22 mouse cellular contexts compared by ENCODE assay signal in the genomic region with DNA sequence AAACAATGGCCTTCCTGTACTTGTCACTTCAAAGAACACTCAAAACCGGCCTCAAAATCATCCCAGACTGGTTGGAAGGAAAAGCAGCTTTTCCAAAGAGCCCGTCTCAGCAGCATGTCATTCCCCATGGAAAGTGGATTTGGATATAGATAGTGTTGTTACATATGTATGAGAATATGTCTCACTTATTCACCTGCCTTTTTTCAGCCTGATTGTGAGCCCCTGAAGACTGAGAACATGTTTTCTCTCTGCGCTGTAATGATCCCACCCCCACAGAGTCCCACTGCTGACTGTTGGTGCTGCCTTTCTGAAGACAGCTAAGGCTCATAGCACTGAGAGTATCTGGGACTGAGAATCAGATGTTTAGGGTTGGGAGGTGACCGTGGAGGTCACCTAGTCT.
DNase-seq lines count a peak whose midpoint lies in the region; ATAC-seq and TF ChIP-seq lines count a peak whose summit lies in the region.
"Had no signal": no experiment of that assay in that cellular context is flagged by ENCODE, and none has a peak within 500 bp of the region (broad histone marks: within the 10 kb centered on the region; RNA-seq: fewer than 3 reads in every experiment).

No protein-coding gene starts in this region.

- no peaks in the 10 kb centered on the region for H3K9me3 ChIP-seq in forebrain, embryonic 15.5 days
- H3K9me3 ChIP-seq in forebrain, embryonic 11.5 days (ENCODE audit: control insufficient read depth, low read length): no peaks in the 10 kb centered on the region
- H3K9me3 ChIP-seq: embryonic facial prominence, embryonic 15.5 days; heart, embryonic 12.5 days; hindbrain, embryonic 10.5 days; hindbrain, embryonic 15.5 days had no signal

- peak; percentile 69 for ATAC-seq in forebrain, embryonic 15.5 days (replicated peaks)
- no peak for ATAC-seq in forebrain, embryonic 11.5 days (replicated peaks; ENCODE audit: low FRiP score)
- ATAC-seq in megakaryocyte-erythroid progenitor cell, adult 5-6 weeks (replicated peaks; ENCODE audit: low FRiP score, low TSS enrichment, poor library complexity, severe bottlenecking): no peak
- ATAC-seq: activated CD4-positive, CD25-positive, alpha-beta regulatory T cell, adult 4 months; intestine, embryonic 16.5 days; Patski had no signal

- no peaks in the 10 kb centered on the region for H3K27me3 ChIP-seq in forebrain, embryonic 15.5 days
- no peaks in the 10 kb centered on the region for H3K27me3 ChIP-seq in forebrain, embryonic 11.5 days (ENCODE audit: control insufficient read depth, insufficient read depth, low read length)
- H3K27me3 ChIP-seq: CH12.LX; embryonic facial prominence, embryonic 15.5 days; heart, embryonic 12.5 days; hindbrain, embryonic 15.5 days had no signal

- no peak overlapping the region for H3K9ac ChIP-seq in forebrain, embryonic 15.5 days (replicated peaks)
- H3K9ac ChIP-seq in forebrain, embryonic 11.5 days (ENCODE audit: low read length): no peak overlapping the region
- H3K9ac ChIP-seq: embryonic facial prominence, embryonic 15.5 days; heart, embryonic 12.5 days; hindbrain, embryonic 15.5 days had no signal

- TF ChIP-seq CTCF in cortical plate, adult 2 months (IDR thresholded peaks at IDR 0.05; ENCODE audit: extremely low read depth, insufficient read depth, low read length): no peak

- WGBS in forebrain, embryonic 15.5 days: 69% methylated on average over 4 of the region's 4 CpGs
- 78% methylated on average over 4 of the region's 4 CpGs for WGBS in forebrain, embryonic 11.5 days

- no peak for TF ChIP-seq POLR2A in cortical plate, adult 2 months (IDR thresholded peaks at IDR 0.05; ENCODE audit: extremely low read depth, insufficient read depth, low read length)

- peak overlapping the region; percentile 49; the same call in 1 of the 2 replicates for H3K27ac ChIP-seq in forebrain, embryonic 15.5 days (replicated peaks)
- H3K27ac ChIP-seq in forebrain, embryonic 11.5 days (ENCODE audit: low read depth, low read length): no peak overlapping the region
- peak overlapping the region; percentile 56; the same call in 1 of the 2 replicates for H3K27ac ChIP-seq in cortical plate, adult 2 months (ENCODE audit: insufficient read depth, low read length)
- H3K27ac ChIP-seq: embryonic facial prominence, embryonic 15.5 days; gastrocnemius, adult 2 months; hindbrain, embryonic 10.5 days; hindbrain, embryonic 15.5 days had no signal

- no peak for DNase-seq in forebrain, embryonic 11.5 days (ENCODE audit: low spot score)
- peak; percentile 36 for DNase-seq in layer of hippocampus, adult 9-11 months
- DNase-seq in layer of hippocampus, postnatal 36 days: no peak
- peak; percentile 55 for DNase-seq in brain, adult 2 months (ENCODE audit: low read depth, low spot score)
- DNase-seq: adrenal gland, postnatal 14 days; cerebellum, adult 2 months; cerebellum, postnatal 10 days; embryo, embryonic 11 days; gastrocnemius, adult 2 months; gastrocnemius, postnatal 25 days had no signal

- H3K4me2 ChIP-seq in forebrain, embryonic 15.5 days (replicated peaks): no peak overlapping the region
- no peak overlapping the region for H3K4me2 ChIP-seq in forebrain, embryonic 11.5 days (ENCODE audit: low read depth, low read length, severe bottlenecking)
- H3K4me2 ChIP-seq: embryonic facial prominence, embryonic 15.5 days; heart, embryonic 12.5 days; hindbrain, embryonic 15.5 days had no signal

- H3K36me3 ChIP-seq in forebrain, embryonic 15.5 days: no peaks in the 10 kb centered on the region
- H3K36me3 ChIP-seq in forebrain, embryonic 11.5 days (ENCODE audit: control insufficient read depth, insufficient read depth, low read length): no peaks in the 10 kb centered on the region
- H3K36me3 ChIP-seq: embryonic facial prominence, embryonic 15.5 days; heart, embryonic 12.5 days; hindbrain, embryonic 10.5 days; hindbrain, embryonic 15.5 days had no signal

- no peak overlapping the region for H3K4me3 ChIP-seq in forebrain, embryonic 15.5 days
- H3K4me3 ChIP-seq in forebrain, embryonic 11.5 days (ENCODE audit: low read depth, low read length): no peak overlapping the region
- H3K4me3 ChIP-seq in cortical plate, adult 2 months (ENCODE audit: insufficient read depth, low read length): no peak overlapping the region
- H3K4me3 ChIP-seq: embryonic facial prominence, embryonic 15.5 days; erythroblast, embryonic 14.5 days; gastrocnemius, adult 2 months; heart, embryonic 12.5 days; hindbrain, embryonic 10.5 days; hindbrain, embryonic 15.5 days had no signal

- H3K4me1 ChIP-seq in forebrain, embryonic 15.5 days: 0 out of 2 replicates have a peak, but pooled peaks cover 2% of the 10 kb centered on the region
- H3K4me1 ChIP-seq in forebrain, embryonic 11.5 days (replicated peaks; ENCODE audit: control insufficient read depth, insufficient read depth, low read length): no peaks in the 10 kb centered on the region
- no peaks in the 10 kb centered on the region for H3K4me1 ChIP-seq in cortical plate, adult 2 months (ENCODE audit: control insufficient read depth, insufficient read depth, low read length)
- H3K4me1 ChIP-seq: embryonic facial prominence, embryonic 15.5 days; hindbrain, embryonic 10.5 days; hindbrain, embryonic 15.5 days had no signal

Comparison
In these comparisons a context has a peak if more than half of its experiments do, and no peak if none do; other contexts are left out.
1. DNase-seq: peak in layer of hippocampus, adult 9-11 months (single experiment) and brain, adult 2 months (single experiment); none in forebrain, embryonic 11.5 days (single experiment) and layer of hippocampus, postnatal 36 days (0 of 2).